In the genomic region with DNA sequence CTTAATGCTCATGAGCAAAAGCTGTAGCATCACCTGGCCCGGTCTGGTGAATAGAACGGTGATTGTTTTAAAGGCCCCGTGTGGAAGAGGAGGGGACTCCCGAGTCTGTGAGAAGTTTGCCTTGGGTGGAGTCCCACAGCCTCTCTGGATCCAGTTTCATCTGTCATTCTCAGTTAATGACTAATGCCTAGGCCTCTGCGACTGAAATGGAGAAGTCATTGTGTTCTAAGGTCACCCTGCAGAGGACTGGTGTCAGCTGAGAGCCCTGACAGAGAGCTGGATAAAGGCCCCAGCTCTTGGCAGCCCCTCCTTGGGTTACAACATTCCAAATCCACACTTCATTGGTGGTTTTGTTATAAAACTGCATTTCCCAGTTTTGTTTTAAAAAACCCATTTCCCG, we compare ENCODE assay signal across 10 mouse cellular contexts. TPM values are rescaled to one million over a fixed set of nuclear protein-coding genes. Genes with fewer than 3 reads are reported as not detected.
DNase-seq lines count a peak whose midpoint lies in the region; ATAC-seq lines count a peak whose summit lies in the region.
"Had no signal": no experiment of that assay in that cellular context is flagged by ENCODE, and none has a peak within 500 bp of the region (broad histone marks: within the 10 kb centered on the region; RNA-seq: fewer than 3 reads in every experiment).

No protein-coding gene starts in this region.

- intact Hi-C loops in gastrocnemius, postnatal 36 days (cut with DNase I): no loop called here

- WGBS in heart, embryonic 13.5 days: 41% methylated on average over 6 of the region's 6 CpGs
- 69% methylated on average over 6 of the region's 6 CpGs for WGBS in forebrain, embryonic 13.5 days

- H3K4me3 ChIP-seq in heart, embryonic 13.5 days: no peak overlapping the region
- no peak overlapping the region for H3K4me3 ChIP-seq in forebrain, embryonic 13.5 days

- no peak overlapping the region for H3K4me2 ChIP-seq in heart, embryonic 13.5 days
- no peak overlapping the region for H3K4me2 ChIP-seq in forebrain, embryonic 13.5 days

- peaks cover 19% of the 10 kb centered on the region for H3K4me1 ChIP-seq in heart, embryonic 13.5 days
- H3K4me1 ChIP-seq in forebrain, embryonic 13.5 days: no peaks in the 10 kb centered on the region

- H3K9me3 ChIP-seq in heart, embryonic 13.5 days: no peaks in the 10 kb centered on the region
- no peaks in the 10 kb centered on the region for H3K9me3 ChIP-seq in forebrain, embryonic 13.5 days (replicated peaks)

- H3K36me3 ChIP-seq in heart, embryonic 13.5 days: peaks cover 21% of the 10 kb centered on the region
- H3K36me3 ChIP-seq in forebrain, embryonic 13.5 days (ENCODE audit: poor library complexity, severe bottlenecking): peaks cover 22% of the 10 kb centered on the region

- H3K27ac ChIP-seq in heart, embryonic 13.5 days (replicated peaks): peak overlapping the region; percentile 79
- H3K27ac ChIP-seq in forebrain, embryonic 13.5 days: no peak overlapping the region

- ATAC-seq in heart, embryonic 13.5 days (ENCODE audit: extremely low read depth, insufficient number of reproducible peaks, low FRiP score, low TSS enrichment): 0 out of 2 replicates have a peak, but pooled peaks have one; percentile 21
- no peak for ATAC-seq in erythroblast, adult 5-6 weeks (replicated peaks; ENCODE audit: low FRiP score, poor library complexity, severe bottlenecking)
- no peak for ATAC-seq in forebrain, embryonic 13.5 days

- DNase-seq in gastrocnemius, adult 18-20 months (ENCODE audit: low spot score): peak; percentile 57
- DNase-seq in gastrocnemius, postnatal 36 days: no peak
- DNase-seq in adrenal gland, adult 8-10 months: peak; percentile 52
- DNase-seq in lung, postnatal 36 days: peak; percentile 70
- DNase-seq in cerebellum, adult 9-10 months: no peak
- DNase-seq: midbrain, embryonic 14.5 days; right cerebral cortex, postnatal 4 days had no signal

- no peaks in the 10 kb centered on the region for H3K27me3 ChIP-seq in heart, embryonic 13.5 days (replicated peaks)
- H3K27me3 ChIP-seq in forebrain, embryonic 13.5 days: no peaks in the 10 kb centered on the region

- no peak overlapping the region for H3K9ac ChIP-seq in heart, embryonic 13.5 days
- H3K9ac ChIP-seq in forebrain, embryonic 13.5 days: no peak overlapping the region

RNA-seq across cellular contexts. Expression of gene Clip1, which starts 10.1 kb away (rescaled TPM):
- total RNA-seq in gastrocnemius, adult 18-20 months (2021): 100 to 1,000 TPM; 326 to 336 TPM
- 100 to 1,000 TPM; 264 to 276 TPM for total RNA-seq in gastrocnemius, postnatal 36 days (2021)
- 100 to 1,000 TPM in 2 of 4 experiments, 10 to 100 TPM in 2; 77.6 to 145 (median 103) TPM for total RNA-seq in adrenal gland, adult 8-10 months (2022)
- 48.0 and 48.9 TPM in 2 replicates for polyA plus RNA-seq in heart, embryonic 13.5 days (2015; fragmentation: Nextera tagmentation; extraction: Ambion mirVana)
- 16.1 and 34.6 TPM in 2 replicates for total RNA-seq in erythroblast, adult 5-6 weeks (2015; ENCODE audit: low replicate concordance)
- total RNA-seq in erythroblast, adult 5-6 weeks (2017; ENCODE audit: low replicate concordance): 13.6 and 36.7 TPM in 2 replicates
- 65.5 and 78.3 TPM in 2 replicates for polyA plus RNA-seq in forebrain, embryonic 13.5 days (2015; fragmentation: Nextera tagmentation; extraction: Ambion mirVana)

RNA-seq across cellular contexts. Expression of gene Zcchc8, which starts 26.4 kb away (rescaled TPM):
- 10 to 100 TPM; 16.2 to 18.0 TPM for total RNA-seq in gastrocnemius, adult 18-20 months (2021)
- 10 to 100 TPM in 1 of 2 experiments, 1 to 10 TPM in 1; 9.9 to 17.6 TPM for total RNA-seq in gastrocnemius, postnatal 36 days (2021)
- 10 to 100 TPM; 42.1 to 54.0 (median 45.7) TPM for total RNA-seq in adrenal gland, adult 8-10 months (2022)
- polyA plus RNA-seq in heart, embryonic 13.5 days (2015; fragmentation: Nextera tagmentation; extraction: Ambion mirVana): 53.4 and 56.1 TPM in 2 replicates
- total RNA-seq in erythroblast, adult 5-6 weeks (2015; ENCODE audit: low replicate concordance): 6.7 and 10.8 TPM in 2 replicates
- 16.1 and 38.2 TPM in 2 replicates for total RNA-seq in erythroblast, adult 5-6 weeks (2017; ENCODE audit: low replicate concordance)
- polyA plus RNA-seq in forebrain, embryonic 13.5 days (2015; fragmentation: Nextera tagmentation; extraction: Ambion mirVana): 85.1 and 97.4 TPM in 2 replicates

RNA-seq across cellular contexts. Expression of gene Rsrc2, which starts 54.7 kb away (rescaled TPM):
- 10 to 100 TPM; 38.5 to 39.8 TPM for total RNA-seq in gastrocnemius, adult 18-20 months (2021)
- total RNA-seq in gastrocnemius, postnatal 36 days (2021): 10 to 100 TPM; 30.2 to 40.5 TPM
- 10 to 100 TPM; 55.2 to 92.9 (median 73.7) TPM for total RNA-seq in adrenal gland, adult 8-10 months (2022)
- polyA plus RNA-seq in heart, embryonic 13.5 days (2015; fragmentation: Nextera tagmentation; extraction: Ambion mirVana): 73.5 and 76.2 TPM in 2 replicates
- 85.5 and 93.4 TPM in 2 replicates for total RNA-seq in erythroblast, adult 5-6 weeks (2015; ENCODE audit: low replicate concordance)
- total RNA-seq in erythroblast, adult 5-6 weeks (2017; ENCODE audit: low replicate concordance): 185 and 223 TPM in 2 replicates
- 167 and 172 TPM in 2 replicates for polyA plus RNA-seq in forebrain, embryonic 13.5 days (2015; fragmentation: Nextera tagmentation; extraction: Ambion mirVana)

RNA-seq across cellular contexts. Expression of gene Kntc1, which starts 55.0 kb away (rescaled TPM):
- under 1 TPM; 0.09 to 0.14 TPM for total RNA-seq in gastrocnemius, adult 18-20 months (2021)
- total RNA-seq in gastrocnemius, postnatal 36 days (2021): under 1 TPM; 0.69 to 0.92 TPM
- 1 to 10 TPM in 2 of 4 experiments, under 1 TPM in 2; 0.43 to 1.9 (median 1.3) TPM for total RNA-seq in adrenal gland, adult 8-10 months (2022)
- 16.1 and 18.8 TPM in 2 replicates for polyA plus RNA-seq in heart, embryonic 13.5 days (2015; fragmentation: Nextera tagmentation; extraction: Ambion mirVana)
- 25.0 and 37.6 TPM in 2 replicates for total RNA-seq in erythroblast, adult 5-6 weeks (2015; ENCODE audit: low replicate concordance)
- total RNA-seq in erythroblast, adult 5-6 weeks (2017; ENCODE audit: low replicate concordance): 24.5 and 59.5 TPM in 2 replicates
- 28.1 and 28.3 TPM in 2 replicates for polyA plus RNA-seq in forebrain, embryonic 13.5 days (2015; fragmentation: Nextera tagmentation; extraction: Ambion mirVana)

Comparison
In these comparisons a context has a peak if more than half of its experiments do, and no peak if none do; other contexts are left out.
1. DNase-seq: peak in gastrocnemius, adult 18-20 months (single experiment), adrenal gland, adult 8-10 months (single experiment) and lung, postnatal 36 days (single experiment); none in gastrocnemius, postnatal 36 days (0 of 2) and cerebellum, adult 9-10 months (single experiment).